Mouse (Mus musculus) intestine, embryonic 14.5 days (tissue): Measurements from ENCODE around the gene Ccdc117. TPM values are rescaled to one million over a fixed set of nuclear protein-coding genes. Genes with fewer than 3 reads are reported as not detected.

Source experiments
- ATAC-seq: fragments of 200-750 bp; cut with Nextera tagmentation; replicated peaks from 2 replicates; pipeline ENCODE4 v1.8.0; 2017; ENCODE audit warnings: low read depth, moderate number of reproducible peaks, moderate TSS enrichment, moderate library complexity; ENCODE audit not compliant: low FRiP score, low TSS enrichment
- DNase-seq: peaks from one replicate; pipeline ENCODE4 v3.0.0-alpha.2; 2018; ENCODE audit warnings: low spot score
- H3K27ac ChIP-seq: fragments of 300-500 bp; sonication (generic); 2 replicates; pipeline ENCODE4 v1.5.1; 2014; ENCODE audit warnings: low read depth, mild to moderate bottlenecking, control low read depth
- H3K27me3 ChIP-seq: fragments of 300-500 bp; sonication (generic); replicated peaks from 2 replicates; pipeline ENCODE4 v1.6.1; 2014; ENCODE audit warnings: low read length, control low read depth; ENCODE audit not compliant: control insufficient read depth, insufficient read depth
- H3K36me3 ChIP-seq: fragments of 300-500 bp; sonication (generic); 2 replicates; pipeline ENCODE4 v1.6.1; 2014; ENCODE audit warnings: low read length, control low read depth; ENCODE audit not compliant: control insufficient read depth, insufficient read depth
- H3K4me1 ChIP-seq: fragments of 300-500 bp; sonication (generic); replicated peaks from 2 replicates; pipeline ENCODE4 v1.6.1; 2014; ENCODE audit warnings: low read length, control low read depth, mixed read lengths; ENCODE audit not compliant: control insufficient read depth, insufficient read depth
- H3K4me2 ChIP-seq: fragments of 300-500 bp; sonication (generic); 2 replicates; pipeline ENCODE4 v1.6.1; 2014; ENCODE audit warnings: low read length
- H3K4me3 ChIP-seq: fragments of 300-500 bp; sonication (generic); 2 replicates; pipeline ENCODE4 v1.5.1; 2014; ENCODE audit warnings: low read depth, low read length, control low read depth, mixed read lengths
- H3K9ac ChIP-seq: fragments of 300-500 bp; sonication (generic); 2 replicates; pipeline ENCODE4 v1.6.1; 2014; ENCODE audit warnings: mild to moderate bottlenecking, low read length
- H3K9me3 ChIP-seq: fragments of 300-500 bp; sonication (generic); 2 replicates; pipeline ENCODE4 v1.6.1; 2016; ENCODE audit warnings: low read length, control low read depth; ENCODE audit not compliant: control insufficient read depth
- WGBS: fragments of 180-500 bp; shearing (Covaris S2); extraction: QIAGEN DNeasy Blood & Tissue Kit; methylation state at CpG from one replicate; pipeline ENCODE4 v1.1.7; 2014; 5-methylcytosine and 5-hydroxymethylcytosine counted together
- polyA plus RNA-seq: library from polyadenylated mRNA; unstranded; fragments of >200 nt; fragmentation: Nextera tagmentation; extraction: Ambion mirVana; gene quantifications from 2 replicates; pipeline ENCODE4 v1.2.1, GENCODE M21; 2014

The Ccdc117 gene
- polyA plus RNA-seq, 1 experiment from 2014 or later, result 16.8 TPM

DNA sequence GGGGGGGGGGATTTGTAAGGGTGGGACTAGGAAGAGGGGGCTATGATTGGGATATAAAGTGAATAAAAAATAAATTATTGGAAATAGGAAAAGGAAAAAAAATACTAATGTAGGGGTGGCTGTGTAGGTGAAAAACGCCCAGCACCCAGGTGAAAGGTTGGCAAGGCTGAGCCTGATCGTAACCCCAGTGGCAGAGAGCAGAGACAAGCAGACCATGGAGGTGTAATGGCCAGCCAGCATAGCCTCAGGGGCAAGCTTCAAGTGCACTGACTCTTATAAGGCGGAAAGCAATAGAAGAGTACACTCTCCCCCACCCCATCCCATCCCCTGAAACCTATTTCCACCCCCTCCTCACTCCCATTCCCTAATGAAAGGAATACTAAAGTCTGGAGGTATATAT is 22.3 kb downstream of the Ccdc117 start:
- H3K4me2 ChIP-seq, result peak overlapping the region; percentile 63; the same call in 1 of the 2 replicates
- no peak overlapping the region for H3K9ac ChIP-seq
- no peak overlapping the region; the same call in 1 of the 2 replicates for H3K27ac ChIP-seq
- H3K4me3 ChIP-seq, result no peak overlapping the region
- H3K36me3 ChIP-seq, result peaks cover 25% of the 10 kb centered on the region
- DNase-seq (no peak), ATAC-seq (no peak)
- no peaks in the 10 kb centered on the region for H3K27me3 ChIP-seq
- 80% methylated on average over 3 of the region's 3 CpGs for WGBS
- no peaks in the 10 kb centered on the region for H3K9me3 ChIP-seq
- peaks cover 10% of the 10 kb centered on the region for H3K4me1 ChIP-seq

DNA sequence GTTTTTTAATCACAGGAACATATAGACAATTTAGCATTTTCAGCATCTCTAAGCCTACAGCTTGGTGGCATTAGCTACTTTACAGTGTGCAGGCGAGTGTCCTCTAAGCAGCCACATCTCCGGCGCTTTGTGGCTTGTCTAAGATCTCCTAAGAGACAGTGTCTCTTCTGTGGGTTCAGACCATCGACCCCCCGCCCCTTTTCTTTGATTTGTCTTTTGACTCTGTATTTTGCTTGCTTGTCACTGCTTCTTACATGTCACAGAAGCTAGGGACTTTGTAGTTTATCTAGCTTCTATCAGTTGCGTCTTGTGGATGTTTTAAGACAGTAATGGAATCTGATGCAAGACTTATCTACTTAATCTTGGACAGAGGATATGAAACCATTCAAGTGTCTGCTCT is 24.6 kb downstream of the Ccdc117 start:
- H3K9me3 ChIP-seq, result no peaks in the 10 kb centered on the region
- peaks cover 3% of the 10 kb centered on the region; the same call in 1 of the 2 replicates for H3K4me1 ChIP-seq
- ATAC-seq (no peak), DNase-seq (no peak)
- H3K4me3 ChIP-seq, result no peak overlapping the region
- no peak overlapping the region for H3K9ac ChIP-seq
- no peak overlapping the region for H3K27ac ChIP-seq
- no peaks in the 10 kb centered on the region for H3K27me3 ChIP-seq
- H3K36me3 ChIP-seq, result peaks cover 2% of the 10 kb centered on the region
- WGBS, result 74% methylated on average over 6 of the region's 6 CpGs
- no peak overlapping the region for H3K4me2 ChIP-seq

DNA sequence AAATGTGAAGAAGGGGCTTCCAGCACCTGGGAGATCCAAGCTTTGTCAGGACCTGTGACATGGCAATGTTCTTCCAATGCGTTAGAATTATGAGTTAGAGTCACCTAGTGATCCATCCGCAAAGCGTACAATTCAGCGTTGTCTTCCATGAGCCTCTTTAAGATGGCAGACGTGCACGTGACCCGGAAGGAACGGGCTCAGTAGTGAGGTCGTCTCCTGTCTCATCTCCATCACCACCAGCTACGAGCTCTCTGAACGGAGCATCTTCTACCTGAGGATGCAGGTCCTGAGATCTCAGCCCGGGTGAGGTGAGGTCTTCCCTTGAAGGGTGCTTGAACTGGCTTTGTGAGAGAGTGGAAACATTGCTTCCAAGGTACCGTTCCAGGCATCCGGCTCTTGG is 25.4 kb downstream of the Ccdc117 start:
- no peak for ATAC-seq

DNA sequence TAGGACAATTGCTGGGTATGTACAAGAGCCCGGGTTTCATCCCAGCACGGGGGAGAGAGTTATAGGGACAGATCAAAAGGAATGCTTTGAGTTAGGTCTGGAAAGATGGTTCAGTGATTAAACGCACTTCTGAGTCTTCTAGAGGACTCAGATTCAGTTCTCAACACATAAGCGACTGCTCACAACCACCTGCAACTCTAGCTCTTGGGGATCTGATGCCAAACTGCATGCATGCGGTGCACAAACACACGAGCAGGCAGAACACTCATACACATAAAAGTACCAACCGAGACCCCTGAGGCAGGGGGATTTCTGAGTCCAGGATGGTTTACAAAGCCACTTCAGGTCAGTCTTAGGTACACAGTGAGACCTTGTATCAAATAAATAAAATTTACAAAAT is 25.8 kb downstream of the Ccdc117 start:
- no peak overlapping the region for H3K9ac ChIP-seq
- WGBS, result 74% methylated on average over 7 of the region's 7 CpGs
- no peak overlapping the region for H3K4me3 ChIP-seq
- no peaks in the 10 kb centered on the region for H3K4me1 ChIP-seq
- H3K9me3 ChIP-seq, result no peaks in the 10 kb centered on the region
- DNase-seq (no peak), ATAC-seq (no peak)
- H3K27me3 ChIP-seq, result no peaks in the 10 kb centered on the region
- H3K4me2 ChIP-seq, result no peak overlapping the region
- H3K36me3 ChIP-seq, result no peaks in the 10 kb centered on the region
- H3K27ac ChIP-seq, result no peak overlapping the region

More for the DNA sequence above, 25.4 kb downstream of the Ccdc117 start:
- Histone ChIP-seq H3K4me2 (no peak overlapping the region), H3K9ac (no peak overlapping the region), H3K27me3 (no peaks in the 10 kb centered on the region), H3K27ac (no peak overlapping the region), H3K9me3 (no peaks in the 10 kb centered on the region), H3K4me1 (no peaks in the 10 kb centered on the region), H3K4me3 (no peak overlapping the region), H3K36me3 (no peaks in the 10 kb centered on the region)
- no peak for DNase-seq
- 94% methylated on average over 14 of the region's 14 CpGs for WGBS

DNA sequence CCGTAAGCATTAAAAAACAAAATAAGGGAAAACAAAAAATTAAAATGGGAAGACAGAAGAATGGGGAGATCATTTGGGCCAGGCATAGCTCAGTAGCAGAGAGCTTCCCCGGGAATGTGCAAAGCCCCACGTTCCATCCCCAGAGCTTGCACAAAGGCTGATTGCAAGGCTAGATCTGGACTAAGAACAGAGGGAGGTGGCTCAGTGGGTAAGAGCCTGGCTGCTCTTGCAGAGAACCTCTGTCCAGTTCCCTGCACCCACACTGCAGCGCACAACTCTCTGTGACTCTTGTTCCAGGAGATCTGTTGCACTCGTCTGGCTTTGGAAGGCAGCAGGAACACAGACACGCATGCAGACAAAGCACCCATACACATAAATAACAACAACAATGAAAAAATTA is 26.3 kb downstream of the Ccdc117 start:
- H3K4me2 ChIP-seq, result no peak overlapping the region
- no peak for DNase-seq
- H3K9ac ChIP-seq, result no peak overlapping the region
- no peak overlapping the region for H3K27ac ChIP-seq
- H3K36me3 ChIP-seq, result no peaks in the 10 kb centered on the region
- H3K9me3 ChIP-seq, result no peaks in the 10 kb centered on the region
- ATAC-seq, result no peak
- no peaks in the 10 kb centered on the region for H3K4me1 ChIP-seq
- no peak overlapping the region for H3K4me3 ChIP-seq
- 80% methylated on average over 6 of the region's 6 CpGs for WGBS
- H3K27me3 ChIP-seq, result no peaks in the 10 kb centered on the region

DNA sequence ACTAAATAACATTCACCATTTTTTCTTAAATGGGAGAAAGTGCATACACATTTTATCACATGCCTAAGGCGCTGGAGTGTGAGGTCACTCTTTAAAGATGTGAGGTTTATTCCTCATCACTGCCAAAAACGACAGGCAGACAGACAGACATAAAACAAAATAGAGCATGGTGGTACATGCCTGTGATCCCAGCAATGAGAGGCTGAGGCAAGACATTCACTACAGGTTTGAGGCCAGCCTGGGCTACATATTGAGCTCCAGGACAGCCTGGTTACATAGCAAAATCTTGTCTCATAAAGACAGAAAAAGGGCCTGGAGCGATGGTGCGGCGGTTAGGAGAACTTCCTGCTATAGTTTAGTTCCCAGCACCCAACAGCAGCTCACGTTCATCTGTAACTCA is 26.8 kb downstream of the Ccdc117 start:
- Histone ChIP-seq H3K4me2 (no peak overlapping the region), H3K4me1 (no peaks in the 10 kb centered on the region), H3K27ac (no peak overlapping the region), H3K9me3 (no peaks in the 10 kb centered on the region), H3K9ac (no peak overlapping the region), H3K36me3 (no peaks in the 10 kb centered on the region), H3K27me3 (no peaks in the 10 kb centered on the region), H3K4me3 (no peak overlapping the region)
- DNase-seq, result no peak
- 78% methylated on average over 6 of the region's 6 CpGs for WGBS
- no peak for ATAC-seq

DNA sequence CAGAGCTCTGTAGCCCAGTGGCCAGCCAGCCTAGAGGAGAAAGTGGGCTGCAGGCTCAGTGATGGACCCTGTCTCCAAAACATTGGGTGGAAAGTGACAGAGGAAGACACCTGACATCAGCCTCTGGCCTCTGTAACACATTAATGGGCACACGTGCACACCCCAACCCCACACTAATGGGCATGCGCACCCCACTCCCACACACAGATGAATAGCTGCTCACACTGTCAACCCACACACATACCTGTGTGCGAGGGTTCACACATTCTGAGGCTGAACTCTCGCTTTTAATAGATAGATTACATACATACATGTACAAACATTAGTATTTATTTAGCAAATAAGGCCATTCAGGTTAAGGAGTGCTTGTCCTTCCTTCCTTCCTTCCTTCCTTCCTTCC is 27.9 kb downstream of the Ccdc117 start:
- 88% methylated on average over 4 of the region's 4 CpGs for WGBS
- DNase-seq (no peak), ATAC-seq (no peak)
- no peaks in the 10 kb centered on the region for H3K27me3 ChIP-seq
- H3K27ac ChIP-seq, result no peak overlapping the region
- no peak overlapping the region for H3K4me2 ChIP-seq
- H3K9me3 ChIP-seq, result no peaks in the 10 kb centered on the region
- no peaks in the 10 kb centered on the region for H3K36me3 ChIP-seq
- H3K4me1 ChIP-seq, result no peaks in the 10 kb centered on the region
- no peak overlapping the region for H3K9ac ChIP-seq
- H3K4me3 ChIP-seq, result no peak overlapping the region

DNA sequence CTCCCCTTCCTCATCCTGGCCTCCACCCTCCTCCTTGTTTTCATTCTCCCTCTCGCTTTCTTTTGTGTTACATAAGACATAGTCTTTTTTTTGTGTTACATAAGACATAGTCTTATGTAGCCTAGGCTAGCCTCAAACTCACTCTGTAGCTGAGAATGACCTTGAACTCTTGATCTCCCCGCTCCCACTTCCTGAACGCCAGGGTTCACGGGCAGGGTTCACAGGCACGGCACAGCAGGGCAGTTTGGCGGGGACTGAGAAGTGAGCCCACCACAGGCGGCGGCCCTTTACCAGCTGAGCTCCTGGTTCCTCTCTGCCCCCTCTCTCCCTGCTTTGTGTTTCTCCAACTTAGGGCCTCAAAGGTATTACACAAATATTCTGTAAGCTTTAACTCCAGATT is 29.0 kb downstream of the Ccdc117 start:
- ATAC-seq, result no peak
- Histone ChIP-seq H3K4me3 (no peak overlapping the region), H3K4me1 (no peaks in the 10 kb centered on the region), H3K4me2 (no peak overlapping the region), H3K9ac (no peak overlapping the region), H3K27ac (no peak overlapping the region), H3K27me3 (no peaks in the 10 kb centered on the region), H3K36me3 (no peaks in the 10 kb centered on the region), H3K9me3 (no peaks in the 10 kb centered on the region)
- WGBS, result 82% methylated on average over 8 of the region's 8 CpGs
- DNase-seq, result no peak

DNA sequence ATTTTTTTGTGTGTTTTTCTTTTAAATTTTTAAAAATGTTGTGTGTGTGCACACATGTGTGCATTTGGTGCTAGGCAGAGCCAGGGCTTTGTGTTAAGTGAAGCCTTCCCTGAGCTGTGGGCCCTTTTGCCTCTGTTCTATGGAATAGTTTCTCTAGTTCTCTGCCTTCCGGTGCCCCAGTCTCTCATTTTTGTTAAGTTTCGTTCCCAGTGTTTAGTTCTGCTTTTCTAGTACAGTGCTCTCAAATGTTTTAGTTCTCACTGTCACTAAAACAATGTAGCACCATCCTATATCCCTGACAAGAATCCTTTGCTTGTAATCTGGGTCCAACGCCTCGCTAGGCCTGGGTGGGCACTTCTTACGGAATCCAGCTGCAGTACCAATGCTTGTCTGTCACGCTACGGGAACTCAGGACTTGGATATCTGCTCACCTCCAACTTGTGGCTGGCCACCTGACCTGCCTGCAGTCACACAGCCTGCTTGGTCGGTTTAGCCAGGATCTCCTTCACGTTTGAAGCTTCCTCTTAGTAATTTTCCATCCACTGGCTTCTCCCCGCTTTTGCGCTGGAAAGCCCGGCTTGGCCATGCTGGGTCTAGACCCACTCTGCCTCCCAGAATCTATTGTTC is 29.8 kb downstream of the Ccdc117 start:
- no peaks in the 10 kb centered on the region for H3K4me1 ChIP-seq
- 81% methylated on average over 12 of the region's 12 CpGs for WGBS
- ATAC-seq (no peak), DNase-seq (no peak)
- no peaks in the 10 kb centered on the region for H3K36me3 ChIP-seq
- H3K4me3 ChIP-seq, result no peak overlapping the region
- H3K9ac ChIP-seq, result no peak overlapping the region
- no peak overlapping the region for H3K4me2 ChIP-seq
- H3K27ac ChIP-seq, result no peak overlapping the region
- no peaks in the 10 kb centered on the region for H3K27me3 ChIP-seq
- no peaks in the 10 kb centered on the region for H3K9me3 ChIP-seq
